Mouse (Mus musculus) myocyte (in vitro differentiated cells): ENCODE measurements around the gene Bckdk. TPM values are rescaled to one million over a fixed set of nuclear protein-coding genes. Genes with fewer than 3 reads are reported as not detected.
"Not testable (repeated sequence)": the region's sequence is repeated elsewhere in the genome, so short reads cannot be mapped to it uniquely, and the experiment has no call there.

Source experiments
- H3K27me3 ChIP-seq: one replicate; pipeline ENCODE4 v1.6.1; 2011; ENCODE audit not compliant: control insufficient read depth, insufficient read depth, insufficient read length
- H3K36me3 ChIP-seq: one replicate; pipeline ENCODE4 v1.6.1; 2011; ENCODE audit not compliant: control insufficient read depth, insufficient read depth
- H3K4me2 ChIP-seq: one replicate; pipeline ENCODE4 v1.6.1; 2011; ENCODE audit warnings: low read depth, control low read depth
- H3K4me3 ChIP-seq: one replicate; pipeline ENCODE4 v1.5.1; 2011; ENCODE audit warnings: mild to moderate bottlenecking, control low read depth, moderate library complexity
- H3K79me2 ChIP-seq: one replicate; pipeline ENCODE4 v1.6.1; 2011; ENCODE audit not compliant: control insufficient read depth, insufficient read depth
- H3ac ChIP-seq: one replicate; pipeline ENCODE4 v1.6.1; 2011; ENCODE audit not compliant: control insufficient read depth, insufficient read length
- CEBPB ChIP-seq: IDR thresholded peaks from 2 replicates; pipeline ENCODE4 v1.6.1; 2011; ENCODE audit warnings: mild to moderate bottlenecking, moderate library complexity; ENCODE audit not compliant: poor library complexity, insufficient read depth, severe bottlenecking
- E2F4 ChIP-seq: IDR thresholded peaks from one replicate; pipeline ENCODE4 v1.6.1; 2011; ENCODE audit warnings: mild to moderate bottlenecking, control low read depth, moderate library complexity; ENCODE audit not compliant: insufficient read depth
- MAX ChIP-seq: IDR thresholded peaks from one replicate; pipeline ENCODE4 v1.6.1; 2011; ENCODE audit warnings: low read depth, mild to moderate bottlenecking, control low read depth
- MYOD1 ChIP-seq, 3 experiments: IDR thresholded peaks; one replicate each; pipeline ENCODE4 v1.6.1; 2011; ENCODE audit warnings: control low read depth in 2 of 3, low read depth in 2 of 3, mild to moderate bottlenecking in 2 of 3, moderate library complexity in 1 of 3; ENCODE audit not compliant: insufficient read length in 2 of 3, control insufficient read depth in 1 of 3
- MYOG ChIP-seq, 3 experiments: IDR thresholded peaks; one replicate each; pipeline ENCODE4 v1.6.1; 2011; ENCODE audit warnings: control low read depth in 2 of 3, low read depth in 2 of 3, mild to moderate bottlenecking in 2 of 3; ENCODE audit not compliant: insufficient read length in 2 of 3, control insufficient read depth in 1 of 3, insufficient read depth in 1 of 3
- POLR2A ChIP-seq: IDR thresholded peaks from one replicate; pipeline ENCODE4 v1.6.1; 2011; ENCODE audit warnings: low read depth, mild to moderate bottlenecking, control low read depth, moderate library complexity; ENCODE audit not compliant: insufficient read length
- POLR2AphosphoS2 ChIP-seq: IDR thresholded peaks from one replicate; pipeline ENCODE4 v1.6.1; 2011; ENCODE audit warnings: low read depth, control low read depth; ENCODE audit not compliant: insufficient read length
- REST ChIP-seq: IDR thresholded peaks from one replicate; pipeline ENCODE4 v1.6.1; 2011; ENCODE audit warnings: mild to moderate bottlenecking, control low read depth, moderate library complexity; ENCODE audit not compliant: insufficient read depth, insufficient read length
- SRF ChIP-seq: IDR thresholded peaks from one replicate; pipeline ENCODE4 v1.6.1; 2011; ENCODE audit warnings: low read depth; ENCODE audit not compliant: control insufficient read depth, insufficient read length
- TCF12 ChIP-seq: IDR thresholded peaks from one replicate; pipeline ENCODE4 v1.6.1; 2011; ENCODE audit warnings: mild to moderate bottlenecking, control low read depth; ENCODE audit not compliant: poor library complexity, insufficient read depth, severe bottlenecking
- TCF3 ChIP-seq: IDR thresholded peaks from one replicate; pipeline ENCODE4 v1.6.1; 2011; ENCODE audit warnings: low read depth, control low read depth; ENCODE audit not compliant: insufficient read length
- USF1 ChIP-seq: IDR thresholded peaks from one replicate; pipeline ENCODE4 v1.6.1; 2011; ENCODE audit warnings: low read depth, mild to moderate bottlenecking, control low read depth, moderate library complexity
- polyA plus RNA-seq: library from polyadenylated mRNA; unstranded; fragments of >200 nt; fragmentation: generic; extraction: Trizol; gene quantifications from one replicate; pipeline ENCODE4 v1.2.1, GENCODE M21; 2012; ENCODE audit warnings: missing spikeins

Gene Bckdk
- polyA plus RNA-seq, 1 experiment = 53.2 TPM

DNA sequence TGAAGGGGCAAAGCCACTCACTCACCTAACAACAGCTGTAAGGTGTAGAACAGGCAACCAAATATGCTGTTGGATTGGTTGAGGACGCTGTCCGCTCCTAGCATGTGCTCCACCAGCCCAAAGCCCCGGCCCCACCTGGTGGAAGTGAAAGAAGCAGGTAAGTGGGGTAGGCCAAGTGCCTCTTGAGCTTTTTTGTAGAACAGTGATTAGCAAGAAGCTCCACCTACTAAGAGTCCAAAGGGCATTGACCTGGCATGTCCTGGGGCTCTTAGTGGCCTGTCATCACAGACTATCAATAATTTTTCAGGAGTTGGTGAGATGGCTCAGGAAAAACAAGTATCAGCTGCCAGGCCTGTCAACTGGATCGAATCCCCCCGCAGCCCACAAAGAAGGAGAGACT, 9.4 kb upstream of the Bckdk start:
- H3K27me3 ChIP-seq = no peaks in the 10 kb centered on the region
- H3ac ChIP-seq = peak overlapping the region; percentile 10
- peak overlapping the region; percentile 32 for H3K4me3 ChIP-seq
- peak overlapping the region; percentile 93 for H3K4me2 ChIP-seq
- H3K79me2 ChIP-seq = no peaks in the 10 kb centered on the region
- peak; percentile 12 for TF ChIP-seq POLR2AphosphoS2
- no peak for TF ChIP-seq MYOD1 (IDR thresholded peaks at IDR 0.05; ENCODE audit: control insufficient read depth in 1 of 3, insufficient read length in 2 of 3, low read depth in 2 of 3)
- no peak for TF ChIP-seq SRF
- no peak for TF ChIP-seq MAX
- no peaks in the 10 kb centered on the region for H3K36me3 ChIP-seq

DNA sequence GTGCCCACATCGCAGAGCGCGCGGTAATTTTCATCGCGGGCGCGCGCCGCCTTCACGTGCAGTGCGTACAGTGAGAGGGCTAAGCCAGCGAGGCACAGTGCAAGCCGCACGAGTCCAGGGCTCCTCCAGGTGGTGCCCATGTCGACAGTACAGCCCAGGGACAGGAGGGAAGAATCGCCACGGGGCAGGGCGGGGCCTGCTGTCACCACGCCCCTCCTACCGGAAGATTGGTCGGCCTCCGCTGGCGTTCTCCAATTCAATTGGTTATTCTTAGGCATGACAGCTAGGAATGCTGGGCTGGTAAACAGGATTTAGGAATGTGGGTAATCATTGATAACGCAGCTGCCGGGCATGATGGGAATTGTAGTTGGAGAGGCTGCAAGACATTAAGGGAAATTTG, 8.4 kb upstream of the Bckdk start, which contains the start of the genes Gm21974 and Vkorc1:
TSS of gene Gm21974 (minus strand) at position 13 of the 400 bp plus-strand sequence.
TSS of gene Vkorc1 (minus strand) at position 176 of the 400 bp plus-strand sequence.
- H3K4me2 ChIP-seq = peak within 1 kb of the TSS; percentile 93
- H3K4me3 ChIP-seq = peak within 1 kb of the TSS; percentile 32
- H3ac ChIP-seq = peak within 1 kb of the TSS; percentile 10
- H3K27me3 ChIP-seq = no peaks in the 10 kb centered on the region
- peak; percentile 96 for TF ChIP-seq POLR2A
- no peak for TF ChIP-seq USF1
- TF ChIP-seq TCF12 = no peak
- TF ChIP-seq TCF3 = no peak
- TF ChIP-seq MYOG (IDR thresholded peaks at IDR 0.05; ENCODE audit: control insufficient read depth in 1 of 3, insufficient read depth in 1 of 3, insufficient read length in 2 of 3, low read depth in 2 of 3) = peak in 1 of 3 experiments; percentile 57
- no peak for TF ChIP-seq SRF
- no peak for TF ChIP-seq MAX
- TF ChIP-seq MYOD1 (IDR thresholded peaks at IDR 0.05; ENCODE audit: control insufficient read depth in 1 of 3, insufficient read length in 2 of 3, low read depth in 2 of 3) = peak in 2 of 3 experiments; percentile 0 to 38
- peak; percentile 93 for TF ChIP-seq POLR2AphosphoS2
- TF ChIP-seq E2F4 = no peak
- TF ChIP-seq CEBPB = no peak
- no peak for TF ChIP-seq REST
- no peaks in the 10 kb centered on the region for H3K79me2 ChIP-seq
- H3K36me3 ChIP-seq = no peaks in the 10 kb centered on the region

DNA sequence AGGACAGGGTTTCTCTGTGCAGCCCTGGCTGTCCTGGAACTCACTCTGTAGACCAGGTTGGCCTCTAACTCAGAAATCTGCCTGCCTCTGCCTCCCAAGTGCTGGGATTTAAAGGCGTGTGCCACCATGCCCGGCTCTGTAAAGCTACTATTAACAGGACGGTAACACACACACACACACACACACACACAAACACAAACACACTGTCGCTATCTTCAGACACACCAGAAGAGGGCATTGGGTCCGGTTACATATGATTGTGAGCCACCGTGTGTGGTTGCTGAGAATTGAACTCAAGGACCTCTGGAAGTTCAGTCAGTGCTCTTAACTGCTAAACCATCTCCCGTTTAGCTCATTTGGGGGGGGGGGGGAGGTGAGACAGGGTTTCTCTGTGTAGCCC, 8.0 kb upstream of the Bckdk start:
- H3K79me2 ChIP-seq, H3K27me3 ChIP-seq, H3K36me3 ChIP-seq: not testable (repeated sequence)
- Histone ChIP-seq H3K4me3 (peak overlapping the region; percentile 32), H3K4me2 (peak overlapping the region; percentile 43), H3ac (peak overlapping the region; percentile 10)

DNA sequence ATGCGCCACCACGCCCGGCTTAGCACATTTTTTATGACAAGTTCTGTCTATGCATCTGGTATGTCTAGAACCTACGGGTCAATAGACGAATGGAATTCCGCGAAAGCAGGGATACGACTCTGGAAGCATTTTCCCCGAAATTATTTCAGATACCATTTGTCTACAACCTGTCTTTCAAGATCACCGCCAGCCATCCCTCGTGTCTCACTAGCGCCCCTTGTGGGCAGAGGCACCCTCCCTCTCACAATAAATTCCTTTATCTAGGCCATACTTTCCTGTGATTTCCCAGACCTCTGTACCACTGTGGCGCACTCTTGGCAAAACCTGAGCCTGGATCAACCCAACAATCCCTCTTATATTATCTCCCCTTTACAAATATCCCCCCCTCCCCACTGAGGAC, 7.5 kb upstream of the Bckdk start:
- TF ChIP-seq TCF3 (no peak), E2F4 (no peak), POLR2AphosphoS2 (no peak), USF1 (no peak), REST (no peak), TCF12 (no peak), MAX (no peak), MYOD1 (IDR thresholded peaks at IDR 0.05; ENCODE audit: control insufficient read depth in 1 of 3, insufficient read length in 2 of 3, low read depth in 2 of 3) (no peak), MYOG (IDR thresholded peaks at IDR 0.05; ENCODE audit: control insufficient read depth in 1 of 3, insufficient read depth in 1 of 3, insufficient read length in 2 of 3, low read depth in 2 of 3) (no peak), SRF (no peak), CEBPB (no peak), POLR2A (no peak)
- no peak overlapping the region for H3K4me3 ChIP-seq
- H3ac ChIP-seq = no peak overlapping the region
- H3K27me3 ChIP-seq = no peaks in the 10 kb centered on the region
- H3K36me3 ChIP-seq = no peaks in the 10 kb centered on the region
- no peaks in the 10 kb centered on the region for H3K79me2 ChIP-seq
- H3K4me2 ChIP-seq = peak overlapping the region; percentile 7

DNA sequence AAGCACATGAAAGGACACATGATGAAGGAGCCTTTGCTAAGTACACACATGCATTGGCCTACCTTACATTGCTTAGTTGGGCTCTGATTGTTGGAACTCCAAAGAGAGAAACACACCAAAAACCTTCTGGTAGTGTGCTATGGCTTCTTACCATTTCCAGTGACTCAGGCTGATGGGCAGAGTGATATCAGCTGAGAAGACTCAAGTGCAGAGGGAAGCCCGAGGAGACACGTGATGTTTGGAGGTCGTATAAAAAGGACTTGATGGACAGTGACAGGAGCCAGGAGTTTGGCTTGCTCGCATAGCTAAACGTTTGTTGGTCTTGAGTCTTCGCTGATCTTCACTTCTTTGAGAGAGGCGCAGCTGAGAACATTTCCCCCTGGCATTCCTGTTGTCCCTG, 6.3 kb upstream of the Bckdk start:
- Histone ChIP-seq H3K36me3 (no peaks in the 10 kb centered on the region), H3K79me2 (no peaks in the 10 kb centered on the region), H3ac (no peak overlapping the region), H3K4me3 (no peak overlapping the region), H3K4me2 (no peak overlapping the region), H3K27me3 (no peaks in the 10 kb centered on the region)
- TF ChIP-seq USF1 (no peak), MYOD1 (IDR thresholded peaks at IDR 0.05; ENCODE audit: control insufficient read depth in 1 of 3, insufficient read length in 2 of 3, low read depth in 2 of 3) (peak in 1 of 3 experiments; percentile 49)
